Mouse (Mus musculus) kidney, adult 2 months (tissue): ENCODE measurements around the gene Ppip5k1. TPM values are rescaled to one million over a fixed set of nuclear protein-coding genes. Genes with fewer than 3 reads are reported as not detected.
A peak's percentile ranks its signal among the peaks of the same experiment; 100 is the strongest.

Experiments used
- DNase-seq: peaks from one replicate; pipeline ENCODE4 v3.0.0; 2021
- H3K27ac ChIP-seq: fragments of 200-500 bp; 2 replicates; pipeline ENCODE4 v1.5.1; 2012; ENCODE audit warnings: low read depth, low read length, control low read depth, inconsistent platforms; ENCODE audit not compliant: insufficient read depth
- H3K27me3 ChIP-seq: fragments of 200-500 bp; replicated peaks from 2 replicates; pipeline ENCODE4 v1.6.1; 2012; ENCODE audit warnings: mild to moderate bottlenecking, moderate library complexity, low read length, inconsistent platforms; ENCODE audit not compliant: control insufficient read depth, insufficient read depth
- H3K36me3 ChIP-seq: fragments of 200-500 bp; 2 replicates; pipeline ENCODE4 v1.6.1; 2012; ENCODE audit warnings: mild to moderate bottlenecking, moderate library complexity, low read length, inconsistent platforms; ENCODE audit not compliant: control insufficient read depth, insufficient read depth
- H3K4me1 ChIP-seq: fragments of 200-500 bp; 2 replicates; pipeline ENCODE4 v1.6.1; 2011; ENCODE audit warnings: low read length; ENCODE audit not compliant: control insufficient read depth, insufficient read depth
- H3K4me3 ChIP-seq: fragments of 200-500 bp; 2 replicates; pipeline ENCODE4 v1.5.1; 2011; ENCODE audit warnings: mild to moderate bottlenecking, low read depth, low read length, control low read depth; ENCODE audit not compliant: insufficient read depth
- CTCF ChIP-seq: fragments of 200-500 bp; conservative IDR thresholded peaks from 2 replicates; pipeline ENCODE4 v1.5.1; 2011; ENCODE audit warnings: low read depth, mild to moderate bottlenecking, control low read depth, low read length, moderate library complexity, mixed read lengths; ENCODE audit not compliant: insufficient read depth, insufficient read length
- POLR2A ChIP-seq: fragments of 200-500 bp; IDR thresholded peaks from one replicate; pipeline ENCODE4 v1.6.1; 2011; ENCODE audit warnings: low read depth, low read length, control low read depth
- WGBS: fragments of 180-500 bp; shearing (Covaris S2); methylation state at CpG from one replicate; pipeline ENCODE4 v1.1.7; 2018; 5-methylcytosine and 5-hydroxymethylcytosine counted together
- polyA plus RNA-seq: library from polyadenylated mRNA; depleted of rRNA; stranded (reverse); fragments of >200 nt; gene quantifications from 2 replicates; pipeline ENCODE4 v1.2.3, GENCODE M21; 2012

The Ppip5k1 gene
- polyA plus RNA-seq, 1 experiment, result 41.5 TPM

- no peak for TF ChIP-seq CTCF
- TF ChIP-seq POLR2A, result no peak
- H3K27me3 ChIP-seq, result no peaks in the 10 kb centered on the region
- no peak for DNase-seq
- no peak overlapping the region for H3K27ac ChIP-seq
- H3K36me3 ChIP-seq, result peaks cover 3% of the 10 kb centered on the region
- H3K4me1 ChIP-seq, result no peaks in the 10 kb centered on the region
- no peak overlapping the region for H3K4me3 ChIP-seq
These were observed 16.1 kb downstream of the Ppip5k1 start for GRCm38 (mm10) chr2:121339057-121339456.

- Histone ChIP-seq H3K36me3 (peaks cover 3% of the 10 kb centered on the region; the same call in 1 of the 2 replicates), H3K27me3 (no peaks in the 10 kb centered on the region), H3K4me1 (no peaks in the 10 kb centered on the region), H3K27ac (no peak overlapping the region), H3K4me3 (no peak overlapping the region)
- TF ChIP-seq POLR2A (no peak), CTCF (no peak)
- DNase-seq, result no peak
- 97% methylated on average over 2 of the region's 2 CpGs for WGBS
These were observed 25.7 kb downstream of the Ppip5k1 start for GRCm38 (mm10) chr2:121329492-121329891.

- TF ChIP-seq CTCF (no peak), POLR2A (no peak)
- H3K4me1 ChIP-seq, result no peaks in the 10 kb centered on the region
- DNase-seq, result peak; percentile 63
- H3K4me3 ChIP-seq, result no peak overlapping the region
- no peak overlapping the region for H3K27ac ChIP-seq
- WGBS, result 65% methylated on average over 10 of the region's 10 CpGs
- no peaks in the 10 kb centered on the region for H3K27me3 ChIP-seq
- H3K36me3 ChIP-seq, result 0 out of 2 replicates have a peak, but pooled peaks cover 1% of the 10 kb centered on the region
These were observed 31.3 kb downstream of the Ppip5k1 start for GRCm38 (mm10) chr2:121323693-121324470.

GRCm38 (mm10) chr2:121323041-121323440 lies 32.2 kb downstream of the Ppip5k1 start:
- TF ChIP-seq POLR2A, result no peak
- TF ChIP-seq CTCF, result no peak
- Histone ChIP-seq H3K4me1 (no peaks in the 10 kb centered on the region), H3K27me3 (no peaks in the 10 kb centered on the region), H3K4me3 (no peak overlapping the region), H3K36me3 (0 out of 2 replicates have a peak, but pooled peaks cover 1% of the 10 kb centered on the region), H3K27ac (no peak overlapping the region)
- 95% methylated on average over 10 of the region's 10 CpGs for WGBS
- DNase-seq, result no peak

GRCm38 (mm10) chr2:121316278-121316677 lies 38.9 kb downstream of the Ppip5k1 start:
- no peak overlapping the region for H3K4me3 ChIP-seq
- H3K27me3 ChIP-seq, result no peaks in the 10 kb centered on the region
- H3K4me1 ChIP-seq, result no peaks in the 10 kb centered on the region
- 84% methylated on average over 8 of the region's 8 CpGs for WGBS
- DNase-seq, result no peak
- no peak overlapping the region for H3K27ac ChIP-seq
- no peak for TF ChIP-seq CTCF
- no peak for TF ChIP-seq POLR2A
- H3K36me3 ChIP-seq, result peaks cover 1% of the 10 kb centered on the region; the same call in 1 of the 2 replicates

GRCm38 (mm10) chr2:121308997-121309416 lies 46.2 kb downstream of the Ppip5k1 start:
- no peak overlapping the region for H3K27ac ChIP-seq
- peak; percentile 49 for DNase-seq
- 7% methylated on average over 5 of the region's 5 CpGs for WGBS
- H3K4me1 ChIP-seq, result no peaks in the 10 kb centered on the region
- H3K36me3 ChIP-seq, result no peaks in the 10 kb centered on the region
- no peak for TF ChIP-seq POLR2A
- TF ChIP-seq CTCF, result no peak
- peak overlapping the region; percentile 17; the same call in 1 of the 2 replicates for H3K4me3 ChIP-seq
- no peaks in the 10 kb centered on the region for H3K27me3 ChIP-seq

- H3K36me3 ChIP-seq, result no peaks in the 10 kb centered on the region
- no peak overlapping the region for H3K4me3 ChIP-seq
- TF ChIP-seq CTCF (no peak), POLR2A (no peak)
- no peaks in the 10 kb centered on the region for H3K4me1 ChIP-seq
- no peak for DNase-seq
- WGBS, result 78% methylated on average over 10 of the region's 10 CpGs
- H3K27ac ChIP-seq, result no peak overlapping the region
- no peaks in the 10 kb centered on the region for H3K27me3 ChIP-seq
These were observed 55.2 kb downstream of the Ppip5k1 start for GRCm38 (mm10) chr2:121300036-121300435.
